Comparison of ENCODE assay signal across 13 mouse cellular contexts in the genomic region with DNA sequence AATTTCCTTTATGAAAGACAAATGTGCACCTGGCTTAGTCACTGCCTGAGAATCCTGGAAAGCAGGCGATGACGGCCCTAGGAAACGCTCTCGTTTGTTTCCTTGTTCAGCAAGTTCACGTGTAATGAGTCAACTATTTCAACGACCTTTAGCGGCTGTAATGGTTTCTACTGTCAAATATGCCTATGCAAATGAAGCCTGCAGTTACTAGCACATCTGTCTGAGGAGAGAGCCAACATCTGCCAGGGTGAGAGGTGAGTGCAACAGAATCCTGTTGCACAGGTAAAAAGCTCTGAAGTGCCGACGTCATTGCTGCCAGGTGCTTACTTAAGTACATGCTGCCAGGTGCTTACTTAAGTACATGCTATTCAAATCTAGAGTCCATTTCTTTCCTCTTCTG.
"Had no signal": no experiment of that assay in that cellular context is flagged by ENCODE, and none has a peak within 500 bp of the region (broad histone marks: within the 10 kb centered on the region; RNA-seq: fewer than 3 reads in every experiment).

No protein-coding gene starts in this region.

- H3K4me3 ChIP-seq: limb, embryonic 12.5 days; liver, embryonic 13.5 days; midbrain, embryonic 13.5 days; stomach, embryonic 15.5 days had no signal

- DNase-seq: kidney, postnatal 10 days; layer of hippocampus, adult 9-11 months; layer of hippocampus, postnatal 36 days; liver; liver, embryonic 13.5 days; liver, postnatal 0 days; lung, postnatal 10 days; right cerebral cortex, postnatal 14 days; thymus, adult 18-20 months; thymus, postnatal 14 days had no signal

- H3K36me3 ChIP-seq: limb, embryonic 12.5 days; liver, embryonic 13.5 days; midbrain, embryonic 13.5 days; stomach, embryonic 15.5 days had no signal

- H3K27ac ChIP-seq: limb, embryonic 12.5 days; liver, embryonic 13.5 days; midbrain, embryonic 13.5 days; stomach, embryonic 15.5 days had no signal

- H3K9ac ChIP-seq: limb, embryonic 12.5 days; liver, embryonic 13.5 days; liver, postnatal 0 days; midbrain, embryonic 13.5 days; stomach, embryonic 15.5 days had no signal

- H3K4me1 ChIP-seq: limb, embryonic 12.5 days; liver, embryonic 13.5 days; midbrain, embryonic 13.5 days; stomach, embryonic 15.5 days had no signal

- H3K27me3 ChIP-seq: limb, embryonic 12.5 days; liver, embryonic 13.5 days; midbrain, embryonic 13.5 days; stomach, embryonic 15.5 days had no signal

- H3K4me2 ChIP-seq: limb, embryonic 12.5 days; liver, embryonic 13.5 days; midbrain, embryonic 13.5 days; stomach, embryonic 15.5 days had no signal

- H3K9me3 ChIP-seq: limb, embryonic 12.5 days; liver, embryonic 13.5 days; midbrain, embryonic 13.5 days; stomach, embryonic 15.5 days had no signal
